Mouse (Mus musculus) lung, postnatal 0 days (tissue): ENCODE data around the gene Suv39h2.

Experiments used
- CTCF ChIP-seq: IDR thresholded peaks from 2 replicates; pipeline ENCODE4 v1.5.1; 2016; ENCODE audit warnings: antibody characterized with exemption, mild to moderate bottlenecking
- EP300 ChIP-seq: IDR thresholded peaks from 2 replicates; pipeline ENCODE4 v1.6.1; 2016; ENCODE audit warnings: antibody characterized with exemption, mild to moderate bottlenecking, control low read depth

DNA sequence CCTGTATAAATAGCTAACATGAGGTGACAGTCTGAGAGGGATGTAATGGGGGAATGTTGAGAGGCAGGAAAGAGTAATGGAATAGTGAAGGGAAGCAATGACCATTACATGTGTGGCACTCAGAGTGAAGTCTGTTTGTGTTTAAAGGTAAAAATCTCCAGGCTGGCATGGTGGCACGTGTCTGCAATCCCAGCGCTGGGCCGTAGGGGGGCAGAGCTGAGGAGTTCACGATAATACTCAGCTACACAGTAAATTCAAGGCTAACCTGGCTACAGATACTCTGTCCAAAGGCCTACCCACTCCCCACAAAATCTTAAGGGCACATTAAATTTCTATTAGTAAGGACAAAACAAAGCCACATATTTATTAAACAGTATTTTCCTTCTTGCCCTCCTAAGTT lies 18.2 kb downstream of the Suv39h2 start:
- TF ChIP-seq CTCF (peak; percentile 19; the same call in 1 of the 2 replicates), EP300 (no peak)
